Mouse (Mus musculus) spleen, postnatal 14 days (tissue): Measurements from ENCODE around the gene Rsad1.

ENCODE experiments used
- DNase-seq, 2 experiments: peaks; one replicate each; pipeline ENCODE4 v3.0.0; 2021 to 2022; ENCODE audit warnings: low spot score in 2 of 2

Gene Rsad1

GRCm38 (mm10) chr11:94491035-94491748 is 57.9 kb downstream of the Rsad1 start:
- no peak for DNase-seq
